Mouse (Mus musculus): ENCODE results near the gene Dpp4. TPM values are rescaled to one million over a fixed set of nuclear protein-coding genes. Genes with fewer than 3 reads are reported as not detected.
A peak's percentile ranks its signal among the peaks of the same experiment; 100 is the strongest.

Dpp4 gene
- polyA plus RNA-seq, 1 experiment from 2014 or later: 3.8 TPM

DNA sequence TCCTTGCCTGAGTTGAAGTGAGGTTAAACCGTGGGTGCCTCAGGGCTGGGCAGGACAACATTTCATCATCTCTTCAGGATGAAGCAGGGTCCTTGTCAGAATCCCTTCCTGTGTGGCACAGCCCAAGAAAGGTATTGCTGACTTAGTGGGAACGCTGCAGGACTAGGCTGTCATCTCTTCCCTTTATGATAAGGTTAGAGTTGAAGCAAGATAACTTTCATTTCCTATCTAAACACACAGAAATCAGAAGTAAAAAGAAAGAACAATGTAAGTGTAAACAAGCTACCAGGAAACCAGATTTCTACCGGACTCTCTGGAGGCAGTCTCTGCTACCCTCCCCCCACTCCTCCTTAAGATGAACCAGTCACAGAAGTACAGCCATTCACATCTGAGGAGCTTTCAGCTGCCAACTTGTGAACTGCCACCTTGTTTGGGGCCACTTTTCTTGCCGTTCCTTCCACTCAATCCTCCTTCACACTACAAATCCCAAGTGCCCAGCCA lies 3.3 kb downstream of the Dpp4 start:
- CTCF ChIA-PET: interaction anchor here (1.8 kb wide), 1 partner anchor 9 kb away, joined by 4 read pairs; no protein-coding TSS in a partner anchor
- in situ Hi-C loops (cut with MboI; ENCODE audit: low pct_unique_long_range_greater_than_20kb): no loop called here

DNA sequence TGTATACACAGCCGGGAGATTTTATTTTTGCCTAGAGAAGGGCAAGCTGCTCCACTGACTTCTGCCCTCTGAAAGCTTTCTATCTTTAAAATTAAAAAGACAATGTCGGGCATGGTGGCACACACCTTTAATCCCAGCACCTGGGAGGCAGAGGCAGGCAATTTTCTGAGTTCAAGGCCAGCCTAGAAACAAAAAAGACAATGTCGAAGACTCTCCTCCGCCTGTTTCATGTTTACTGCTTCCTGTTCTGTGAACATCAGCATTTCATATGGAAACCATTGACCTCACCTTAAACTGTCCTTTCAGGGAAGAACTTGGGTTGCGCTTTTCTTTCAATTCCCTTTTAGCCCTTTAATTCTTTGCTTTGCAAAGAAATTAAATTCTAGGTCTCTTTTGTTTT lies 3.8 kb downstream of the Dpp4 start:
- CTCF ChIA-PET: interaction anchor here (0.6 to 1.8 kb wide), 2 partner anchors 9 to 242 kb away, joined by 3 to 4 read pairs; no protein-coding TSS in a partner anchor
- POLR2A ChIA-PET: no interaction called here
- TF ChIP-seq CTCF (IDR thresholded peaks at IDR 0.05): no peak
- H3K27me3 ChIP-seq: no peaks in the 10 kb centered on the region
- in situ Hi-C loops (cut with MboI; ENCODE audit: low pct_unique_long_range_greater_than_20kb): no loop called here
- DNase-seq (ENCODE audit: low read depth, low spot score) (no peak), ATAC-seq (no peak)

More for the DNA sequence above, 3.3 kb downstream of the Dpp4 start:
- POLR2A ChIA-PET: no interaction called here
- ATAC-seq (no peak), DNase-seq (ENCODE audit: low read depth, low spot score) (no peak)
- no peak for TF ChIP-seq CTCF (IDR thresholded peaks at IDR 0.05)
- H3K27me3 ChIP-seq: no peaks in the 10 kb centered on the region

DNA sequence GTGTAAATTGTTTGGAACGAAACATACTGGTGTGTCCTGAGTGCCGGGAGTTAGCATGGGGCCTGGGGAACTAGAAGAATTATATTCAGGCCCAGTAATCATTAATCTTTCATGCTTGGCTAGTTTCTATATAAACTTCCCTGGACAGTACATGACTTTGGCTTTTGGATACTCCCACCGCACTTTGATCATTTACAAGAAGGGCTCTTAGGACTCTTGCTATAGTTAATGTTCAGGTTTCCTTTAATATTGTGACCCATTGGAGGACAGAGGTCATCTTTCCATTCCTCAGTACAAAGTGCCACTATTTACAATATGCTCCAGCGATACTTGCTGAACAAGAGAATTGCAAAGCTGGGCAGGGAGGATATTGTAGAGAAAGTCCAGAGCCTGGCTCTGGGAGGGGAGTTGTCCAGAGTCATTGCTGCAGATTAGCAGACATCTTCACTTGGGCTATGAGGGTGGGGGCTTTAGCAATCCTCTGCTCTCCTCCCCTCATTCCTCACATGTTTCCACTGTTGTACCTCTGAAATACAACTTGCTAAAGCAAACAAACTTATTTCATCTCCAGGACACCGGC lies 8.4 kb downstream of the Dpp4 start:
- in situ Hi-C loops (cut with MboI; ENCODE audit: low pct_unique_long_range_greater_than_20kb): no loop called here
- DNase-seq (ENCODE audit: low read depth, low spot score) (no peak), ATAC-seq (no peak)
- ChIA-PET CTCF (no interaction called here), POLR2A (no interaction called here)
- no peak for TF ChIP-seq CTCF (IDR thresholded peaks at IDR 0.05)
- no peaks in the 10 kb centered on the region for H3K27me3 ChIP-seq

DNA sequence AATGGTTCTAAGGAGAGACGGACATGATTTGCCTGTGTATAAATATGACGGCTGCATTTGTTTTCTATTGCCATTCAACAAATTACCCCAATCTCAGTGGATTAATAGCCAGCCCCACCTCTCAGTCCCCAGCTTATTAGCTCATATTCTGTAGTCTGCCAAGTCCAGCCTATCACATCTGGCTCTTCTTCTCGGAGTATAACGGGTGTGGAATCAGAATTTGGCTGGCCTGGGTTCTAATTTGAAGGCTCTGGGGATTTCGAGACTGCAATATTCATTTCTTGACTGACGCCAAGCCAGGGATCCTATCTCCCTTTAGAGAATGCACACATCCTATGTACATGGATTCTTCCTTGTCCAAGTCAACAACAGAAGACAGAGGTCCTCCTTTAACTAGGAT lies 11.0 kb downstream of the Dpp4 start:
- ATAC-seq (no peak), DNase-seq (ENCODE audit: low read depth, low spot score) (no peak)
- no peak for TF ChIP-seq CTCF (IDR thresholded peaks at IDR 0.05)
- no peaks in the 10 kb centered on the region for H3K27me3 ChIP-seq
- in situ Hi-C loops (cut with MboI; ENCODE audit: low pct_unique_long_range_greater_than_20kb): no loop called here
- POLR2A ChIA-PET: no interaction called here
- CTCF ChIA-PET: no interaction called here

DNA sequence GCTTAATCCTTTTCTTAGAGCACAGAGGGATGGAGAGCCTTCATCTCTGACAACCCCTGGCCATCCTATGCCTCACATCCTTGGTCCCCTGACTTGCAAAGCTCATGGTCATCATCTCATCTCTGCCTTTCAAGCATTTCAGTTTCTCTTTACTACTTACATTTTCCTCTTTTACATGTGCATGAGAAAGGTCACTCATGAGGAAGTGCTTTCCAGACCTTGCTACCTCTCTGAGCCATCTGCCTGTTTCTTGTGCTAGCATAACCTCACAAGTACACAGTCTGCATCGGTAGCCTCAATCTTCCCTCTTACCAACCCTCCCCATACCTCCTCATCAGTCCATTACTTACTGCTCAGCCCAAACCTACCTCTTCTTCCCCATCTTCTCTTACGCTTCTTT lies 12.2 kb downstream of the Dpp4 start:
- ChIA-PET POLR2A (no interaction called here), CTCF (interaction anchor here (1.1 to 1.5 kb wide), 4 partner anchors 9 to 58 kb away, joined by 4 to 6 read pairs (median 4); no protein-coding TSS in a partner anchor)
- DNase-seq (ENCODE audit: low read depth, low spot score) (no peak), ATAC-seq (no peak)
- in situ Hi-C loops (cut with MboI; ENCODE audit: low pct_unique_long_range_greater_than_20kb): loop anchor here (5.0 kb wide), 1 partner anchor 57 kb away; no protein-coding TSS in a partner anchor
- TF ChIP-seq CTCF (IDR thresholded peaks at IDR 0.05): no peak
- no peaks in the 10 kb centered on the region for H3K27me3 ChIP-seq

DNA sequence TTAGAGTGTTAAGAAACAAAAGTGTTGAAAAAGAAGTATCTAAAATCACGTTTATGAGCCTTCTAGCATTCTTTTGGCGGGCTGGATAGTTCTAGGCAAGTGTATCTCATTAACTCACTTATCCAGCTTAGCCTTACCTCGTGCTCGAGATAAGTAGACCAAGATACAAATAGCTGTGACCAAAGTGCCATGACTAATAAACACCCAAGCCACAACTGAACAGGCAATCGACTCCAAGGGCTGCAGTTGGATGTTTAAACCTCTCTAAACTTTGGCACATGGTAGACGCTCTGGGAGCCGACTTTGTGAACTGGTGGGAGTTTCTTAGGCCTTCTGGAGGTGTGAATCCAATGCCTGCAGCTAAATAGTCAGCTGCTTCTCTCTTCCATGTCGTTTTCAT lies 12.7 kb downstream of the Dpp4 start:
- DNase-seq (ENCODE audit: low read depth, low spot score) (no peak), ATAC-seq (peak; percentile 70)
- ChIA-PET POLR2A (no interaction called here), CTCF (interaction anchor here (0.9 to 2.2 kb wide), 6 partner anchors 9 to 61 kb away, joined by 3 to 6 read pairs (median 4); no protein-coding TSS in a partner anchor)
- no peak for TF ChIP-seq CTCF (IDR thresholded peaks at IDR 0.05)
- in situ Hi-C loops (cut with MboI; ENCODE audit: low pct_unique_long_range_greater_than_20kb): loop anchor here (5.0 kb wide), 1 partner anchor 58 kb away; no protein-coding TSS in a partner anchor
- H3K27me3 ChIP-seq: no peaks in the 10 kb centered on the region

DNA sequence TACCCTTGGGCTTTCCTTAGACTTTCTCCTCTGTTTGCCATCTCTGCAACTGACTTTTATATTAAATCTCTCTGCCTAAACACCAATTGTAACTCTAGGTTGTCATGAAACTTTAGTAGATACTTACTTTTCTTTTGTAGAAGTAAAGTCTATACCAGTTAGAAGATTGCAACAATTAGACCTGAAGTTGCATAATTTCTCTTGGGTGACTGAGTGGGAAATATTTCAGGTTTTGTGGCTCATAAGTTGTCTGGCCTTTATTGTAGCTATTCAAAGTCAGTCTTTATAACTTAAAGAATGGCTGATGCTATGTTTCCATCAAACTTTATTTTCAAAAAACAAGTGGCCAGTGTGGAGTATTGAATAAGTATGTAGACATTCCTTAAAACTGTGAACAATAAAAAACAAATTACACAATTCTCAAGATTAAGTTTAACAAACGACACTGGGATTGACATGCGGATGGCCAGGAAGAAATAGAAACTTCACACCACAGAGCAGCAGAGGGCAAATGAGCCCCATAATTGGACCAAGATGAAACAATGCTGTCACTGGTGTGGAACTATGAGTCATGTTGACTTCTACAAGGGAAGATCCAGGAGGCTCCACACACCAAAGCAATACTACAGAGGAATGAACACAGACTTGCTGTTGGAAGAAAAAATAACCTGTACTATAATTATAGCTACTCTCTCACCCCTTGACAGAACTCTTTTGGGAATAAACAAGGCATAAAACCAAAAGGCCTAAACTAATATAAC lies 13.7 kb downstream of the Dpp4 start:
- ATAC-seq (peak; percentile 94), DNase-seq (ENCODE audit: low read depth, low spot score) (peak; percentile 62)
- no peaks in the 10 kb centered on the region for H3K27me3 ChIP-seq
- ChIA-PET CTCF (interaction anchor here (0.9 to 2.2 kb wide), 7 partner anchors 10 to 62 kb away, joined by 3 to 6 read pairs (median 3); no protein-coding TSS in a partner anchor), POLR2A (no interaction called here)
- peak; percentile 36 for TF ChIP-seq CTCF (IDR thresholded peaks at IDR 0.05)
- in situ Hi-C loops (cut with MboI; ENCODE audit: low pct_unique_long_range_greater_than_20kb): loop anchor here (5.0 kb wide), 1 partner anchor 59 kb away; no protein-coding TSS in a partner anchor

DNA sequence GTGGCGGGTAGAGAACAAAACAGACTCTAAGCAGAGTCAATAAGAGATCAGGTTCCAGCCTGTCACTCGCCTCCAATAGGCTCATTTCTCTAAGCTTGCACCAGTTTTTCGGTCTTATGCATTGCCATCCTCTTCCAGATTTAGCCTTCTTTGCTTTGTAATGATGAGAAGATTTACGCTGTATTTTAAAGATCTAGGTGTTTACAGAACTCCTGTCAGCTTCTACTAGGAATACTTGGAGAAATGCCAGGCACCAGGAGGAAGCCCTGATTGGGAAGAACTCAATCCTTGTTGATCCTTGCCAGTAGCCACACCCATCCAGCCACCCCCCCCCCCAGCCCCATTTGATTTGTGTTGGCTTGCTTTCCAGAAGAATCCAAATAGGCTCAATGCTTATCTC lies 14.4 kb downstream of the Dpp4 start:
- ATAC-seq: no peak
- H3K27me3 ChIP-seq: no peaks in the 10 kb centered on the region
- CTCF ChIA-PET: interaction anchor here (1.2 to 2.2 kb wide), 2 partner anchors 11 to 32 kb away, joined by 3 to 6 read pairs; no protein-coding TSS in a partner anchor
- TF ChIP-seq CTCF (IDR thresholded peaks at IDR 0.05): no peak
- POLR2A ChIA-PET: no interaction called here
- in situ Hi-C loops (cut with MboI; ENCODE audit: low pct_unique_long_range_greater_than_20kb): loop anchor here (5.0 kb wide), 1 partner anchor 60 kb away; no protein-coding TSS in a partner anchor
- DNase-seq (ENCODE audit: low read depth, low spot score): no peak

DNA sequence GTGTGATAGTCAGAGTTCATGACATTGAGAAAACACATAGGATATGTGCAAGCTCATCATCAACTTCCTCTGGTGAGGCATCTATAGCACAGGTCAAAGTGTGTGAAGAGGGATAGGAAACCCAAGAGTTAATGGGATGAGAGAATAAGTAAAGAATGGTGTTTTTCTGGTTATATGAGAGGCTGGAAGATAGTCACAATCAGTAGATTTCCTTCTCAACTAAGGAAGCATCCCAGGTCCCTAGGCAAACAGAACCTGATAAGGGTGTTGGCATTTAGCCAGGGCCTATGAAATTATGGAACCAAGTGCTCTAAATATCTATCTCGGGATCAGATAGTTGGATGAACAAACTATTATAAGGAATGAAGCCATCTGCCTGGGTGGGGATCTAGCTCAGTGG lies 15.2 kb downstream of the Dpp4 start:
- ChIA-PET POLR2A (no interaction called here), CTCF (no interaction called here)
- in situ Hi-C loops (cut with MboI; ENCODE audit: low pct_unique_long_range_greater_than_20kb): loop anchor here (5.0 kb wide), 1 partner anchor 61 kb away; no protein-coding TSS in a partner anchor
- ATAC-seq (no peak), DNase-seq (ENCODE audit: low read depth, low spot score) (no peak)
- TF ChIP-seq CTCF (IDR thresholded peaks at IDR 0.05): no peak
- H3K27me3 ChIP-seq: no peaks in the 10 kb centered on the region

DNA sequence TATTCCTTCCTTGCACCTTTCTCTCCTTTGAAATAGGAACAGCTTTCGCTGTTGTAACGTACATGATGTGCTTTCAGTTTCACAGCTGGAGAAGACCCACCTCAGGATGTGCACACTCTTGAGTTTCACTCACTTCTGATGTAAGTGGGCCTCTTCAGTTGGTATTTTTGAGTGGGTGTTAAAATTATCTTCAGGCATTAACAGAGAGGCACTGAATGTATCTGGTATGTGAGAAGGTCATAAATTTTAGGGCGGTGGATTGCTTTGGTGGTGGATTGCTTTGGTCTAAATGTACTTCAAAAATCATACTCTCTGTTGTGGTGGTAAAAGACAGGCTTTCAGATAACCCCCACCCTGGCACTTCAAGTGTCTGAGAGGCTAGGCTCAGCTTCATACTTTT lies 17.2 kb downstream of the Dpp4 start:
- H3K27me3 ChIP-seq: no peaks in the 10 kb centered on the region
- ATAC-seq (no peak), DNase-seq (ENCODE audit: low read depth, low spot score) (no peak)
- ChIA-PET POLR2A (no interaction called here), CTCF (no interaction called here)
- no peak for TF ChIP-seq CTCF (IDR thresholded peaks at IDR 0.05)
- in situ Hi-C loops (cut with MboI; ENCODE audit: low pct_unique_long_range_greater_than_20kb): loop anchor here (5.0 kb wide), 1 partner anchor 63 kb away; no protein-coding TSS in a partner anchor

DNA sequence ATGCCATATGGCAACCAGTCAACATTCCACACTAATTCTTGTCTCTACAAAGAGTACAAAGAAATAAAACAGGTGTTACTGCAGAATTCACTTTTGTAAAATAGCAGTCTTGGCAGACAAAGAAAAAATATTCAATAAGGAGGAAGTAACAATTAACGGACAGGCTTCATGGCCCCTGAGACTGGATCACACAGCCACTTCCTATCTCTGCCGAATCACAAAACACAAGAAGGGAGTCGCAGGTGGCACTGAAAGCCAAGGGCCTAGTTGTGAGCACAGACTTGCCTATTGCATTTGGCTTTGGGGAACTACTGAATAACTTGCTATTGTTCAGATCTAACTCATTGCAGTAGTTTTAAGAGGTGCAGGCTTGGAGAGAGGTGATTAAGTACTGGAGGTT lies 19.9 kb downstream of the Dpp4 start:
- CTCF ChIA-PET: no interaction called here
- DNase-seq (ENCODE audit: low read depth, low spot score): no peak

More for the DNA sequence above, 19.9 kb downstream of the Dpp4 start:
- ATAC-seq: no peak
- in situ Hi-C loops (cut with MboI; ENCODE audit: low pct_unique_long_range_greater_than_20kb): no loop called here
- no peaks in the 10 kb centered on the region for H3K27me3 ChIP-seq
- no peak for TF ChIP-seq CTCF (IDR thresholded peaks at IDR 0.05)
- POLR2A ChIA-PET: no interaction called here

Data from Patski (cell line).